Mouse (Mus musculus): ENCODE results near the gene Trap1.

GRCm38 (mm10) chr16:4085851-4086387 lies 8.3 kb upstream of the Trap1 start:
- TF ChIP-seq POLR2A (IDR thresholded peaks at IDR 0.05; ENCODE audit: insufficient read depth, low read depth, low read length), result no peak
- TF ChIP-seq CTCF (IDR thresholded peaks at IDR 0.05), result no peak
- no peak for TF ChIP-seq EP300 (IDR thresholded peaks at IDR 0.05; ENCODE audit: insufficient read depth, low read depth, low read length)

All from heart, adult 2 months (tissue).